Mouse (Mus musculus) liver, embryonic 13.5 days (tissue): ENCODE results near the gene Phb2. TPM values are rescaled to one million over a fixed set of nuclear protein-coding genes. Genes with fewer than 3 reads are reported as not detected.

Experiments
- microRNA counts: library from miRNA; unstranded; fragments of <30 nt; microRNA quantifications from one replicate; lab custom pipeline; 2016
- microRNA-seq: library from miRNA; unstranded; fragments of <30 nt; microRNA quantifications from one replicate; pipeline ENCODE4, GENCODE M21; 2016
- polyA plus RNA-seq: library from polyadenylated mRNA; unstranded; fragments of >200 nt; fragmentation: Nextera tagmentation; extraction: Ambion mirVana; gene quantifications from 2 replicates; pipeline ENCODE4 v1.2.1, GENCODE M21; 2015

Gene Phb2
- polyA plus RNA-seq, 1 experiment from 2014 or later = 356 TPM

MicroRNAs encoded within 50 kb of the gene (microRNA counts, 519-probe panel; counts per million panel counts)
- 114 counts per million for microRNA mmu-miR-141 (lab: Ali Mortazavi, UCI)
- microRNA mmu-miR-200c (lab: Ali Mortazavi, UCI) = 3,035 counts per million, percentile 15 among the panel's probes with 10 or more counts

Small RNAs within 50 kb of the gene (microRNA-seq; reads per million reads assigned to microRNA genes)
- 109 reads per million, percentile 52 among the genes with 10 or more reads in this experiment for gene Mir141
- 846 reads per million, percentile 73 among the genes with 10 or more reads in this experiment for gene Mir200c

Other genes starting within 250 kb of the Phb2 start
- 2.9 and 3.9 TPM in 2 replicates for gene Clstn3, start 247.5 kb upstream of the Phb2 start, polyA plus RNA-seq
- 6.1 and 7.0 TPM in 2 replicates for gene C1rl, start 219.2 kb upstream of the Phb2 start, polyA plus RNA-seq
- 7.5 and 8.4 TPM in 2 replicates for gene C1ra, start 199.9 kb upstream of the Phb2 start, polyA plus RNA-seq
- 21.1 and 23.9 TPM in 2 replicates for gene C1s1, start 170.0 kb upstream of the Phb2 start, polyA plus RNA-seq
- gene C1rb, start 142.0 kb upstream of the Phb2 start, polyA plus RNA-seq = not detected in 2 replicates
- gene C1s2, start 76.3 kb upstream of the Phb2 start, polyA plus RNA-seq = not detected in 2 replicates
- gene Lpcat3, start 49.3 kb upstream of the Phb2 start, polyA plus RNA-seq = 68.4 and 73.9 TPM in 2 replicates
- 189 and 198 TPM in 2 replicates for gene Emg1, start 158 bp upstream of the Phb2 start, polyA plus RNA-seq
- 28.7 and 29.5 TPM in 2 replicates for gene Ptpn6, start 26.4 kb downstream of the Phb2 start, polyA plus RNA-seq
- 77.7 and 80.2 TPM in 2 replicates for gene Grcc10, start 29.0 kb downstream of the Phb2 start, polyA plus RNA-seq
- gene Gm45234, start 43.7 kb downstream of the Phb2 start, polyA plus RNA-seq = not detected in 2 replicates
- 1.5 and 1.8 TPM in 2 replicates for gene Atn1, start 44.2 kb downstream of the Phb2 start, polyA plus RNA-seq
- gene Eno2, start 57.3 kb downstream of the Phb2 start, polyA plus RNA-seq = 0.32 and 0.42 TPM in 2 replicates
- not detected in 2 replicates for gene Lrrc23, start 67.4 kb downstream of the Phb2 start, polyA plus RNA-seq
- gene Spsb2, start 96.3 kb downstream of the Phb2 start, polyA plus RNA-seq = 8.6 and 9.6 TPM in 2 replicates
- 461 and 495 TPM in 2 replicates for gene Tpi1, start 102.0 kb downstream of the Phb2 start, polyA plus RNA-seq
- gene Usp5, start 117.1 kb downstream of the Phb2 start, polyA plus RNA-seq = 63.5 and 67.5 TPM in 2 replicates
- 202 and 204 TPM in 2 replicates for gene Cdca3, start 117.2 kb downstream of the Phb2 start, polyA plus RNA-seq
- gene Gnb3, start 127.9 kb downstream of the Phb2 start, polyA plus RNA-seq = 0.16 and 0.23 TPM in 2 replicates
- 1.4 and 1.9 TPM in 2 replicates for gene P3h3, start 145.4 kb downstream of the Phb2 start, polyA plus RNA-seq
- 0.08 and 0.14 TPM in 2 replicates for gene Gpr162, start 151.6 kb downstream of the Phb2 start, polyA plus RNA-seq
- gene Cd4, start 175.9 kb downstream of the Phb2 start, polyA plus RNA-seq = 0.17 TPM in 1 of 2 replicates, not detected in the other
- 0.14 and 0.18 TPM in 2 replicates for gene Lag3, start 199.4 kb downstream of the Phb2 start, polyA plus RNA-seq
- gene Ptms, start 207.8 kb downstream of the Phb2 start, polyA plus RNA-seq = 42.3 and 47.6 TPM in 2 replicates
- 129 and 134 TPM in 2 replicates for gene Mlf2, start 219.1 kb downstream of the Phb2 start, polyA plus RNA-seq